Mouse (Mus musculus) liver, embryonic 12.5 days (tissue): ENCODE data around the gene Aarsd1. TPM values are rescaled to one million over a fixed set of nuclear protein-coding genes. Genes with fewer than 3 reads are reported as not detected.
"Not testable (repeated sequence)": the region's sequence is repeated elsewhere in the genome, so short reads cannot be mapped to it uniquely, and the experiment has no call there.

Experiments
- ATAC-seq: fragments of 200-750 bp; cut with Nextera tagmentation; 2 replicates; pipeline ENCODE4 v1.8.0; 2017; ENCODE audit warnings: moderate number of reproducible peaks, mild to moderate bottlenecking, moderate library complexity
- H3K27ac ChIP-seq: fragments of 300-500 bp; sonication (generic); 2 replicates; pipeline ENCODE4 v1.5.1; 2016; ENCODE audit warnings: mild to moderate bottlenecking
- H3K27me3 ChIP-seq: fragments of 300-500 bp; sonication (generic); replicated peaks from 2 replicates; pipeline ENCODE4 v1.6.1; 2016; ENCODE audit warnings: mild to moderate bottlenecking, moderate library complexity
- H3K36me3 ChIP-seq: fragments of 300-500 bp; sonication (generic); 2 replicates; pipeline ENCODE4 v1.6.1; 2016; ENCODE audit warnings: mild to moderate bottlenecking, moderate library complexity
- H3K4me1 ChIP-seq: fragments of 300-500 bp; sonication (generic); 2 replicates; pipeline ENCODE4 v1.6.1; 2016
- H3K4me2 ChIP-seq: fragments of 300-500 bp; sonication (generic); 2 replicates; pipeline ENCODE4 v1.6.1; 2016; ENCODE audit warnings: mild to moderate bottlenecking, moderate library complexity
- H3K4me3 ChIP-seq: fragments of 300-500 bp; sonication (generic); 2 replicates; pipeline ENCODE4 v1.5.1; 2016; ENCODE audit warnings: mild to moderate bottlenecking, moderate library complexity
- H3K9ac ChIP-seq: fragments of 300-500 bp; sonication (generic); 2 replicates; pipeline ENCODE4 v1.6.1; 2016; ENCODE audit warnings: mild to moderate bottlenecking, moderate library complexity
- H3K9me3 ChIP-seq: fragments of 300-500 bp; sonication (generic); replicated peaks from 2 replicates; pipeline ENCODE4 v1.6.1; 2016; ENCODE audit warnings: mild to moderate bottlenecking, moderate library complexity
- WGBS: fragments of 180-500 bp; shearing (Covaris S2); methylation state at CpG from one replicate; pipeline ENCODE4 v1.1.7; 2016; ENCODE audit not compliant: insufficient replicate concordance; 5-methylcytosine and 5-hydroxymethylcytosine counted together
- polyA plus RNA-seq: library from polyadenylated mRNA; unstranded; fragments of >200 nt; fragmentation: Nextera tagmentation; extraction: Ambion mirVana; gene quantifications from 2 replicates; pipeline ENCODE4 v1.2.1, GENCODE M21; 2016

Aarsd1 gene
- polyA plus RNA-seq, result 67.0 and 72.7 TPM in 2 replicates

DNA sequence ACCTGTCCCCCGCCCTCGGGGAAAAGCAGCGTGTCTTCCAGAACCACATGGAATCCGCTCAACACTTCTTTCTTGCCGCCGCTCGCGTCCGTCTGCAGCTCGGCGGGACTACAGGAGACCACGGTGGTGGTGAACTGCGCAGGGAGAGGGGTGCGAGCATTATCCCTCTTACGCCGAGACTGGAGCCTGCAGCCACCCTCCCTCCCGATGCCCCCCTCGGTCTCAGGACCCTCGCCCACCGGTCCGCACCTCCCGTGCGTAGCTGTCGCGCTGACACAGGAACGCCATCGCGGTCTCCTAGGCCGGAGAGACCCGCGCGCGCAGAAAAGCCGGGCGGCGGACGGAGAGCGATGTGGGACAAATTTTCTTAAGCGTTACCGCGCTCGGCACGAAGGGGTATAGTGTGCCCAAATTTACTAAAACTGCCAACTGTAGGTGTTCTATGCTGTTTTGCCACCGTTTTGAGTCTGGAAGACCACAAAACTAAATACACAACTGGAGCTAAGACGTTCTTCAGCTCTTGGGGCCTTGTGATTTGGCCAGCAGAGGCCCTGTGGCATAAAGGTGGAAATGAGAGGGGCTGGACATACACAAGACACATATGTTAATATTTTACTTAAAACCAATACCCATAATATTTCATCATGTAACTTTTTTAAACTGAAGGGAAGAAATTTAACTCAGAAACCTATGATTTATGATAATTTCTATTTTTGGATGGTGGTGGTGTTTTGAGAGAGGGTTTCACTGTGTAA is at the start of gene Aarsd1:
Gene Aarsd1, minus strand, starts transcription at position 515 of the 755 bp plus-strand sequence.
- peak; percentile 76 for ATAC-seq
- no peaks in the 10 kb centered on the region for H3K27me3 ChIP-seq
- WGBS, result under 1% methylated on average over 45 of the region's 45 CpGs
- H3K9ac ChIP-seq, result peak within 1 kb of the TSS; percentile 80
- H3K4me2 ChIP-seq, result peak within 1 kb of the TSS; percentile 85
- H3K4me1 ChIP-seq, result peaks cover 21% of the 10 kb centered on the region
- H3K27ac ChIP-seq, result peak within 1 kb of the TSS; percentile 69
- H3K36me3 ChIP-seq, result peaks cover 19% of the 10 kb centered on the region
- H3K4me3 ChIP-seq, result peak within 1 kb of the TSS; percentile 74
- no peaks in the 10 kb centered on the region for H3K9me3 ChIP-seq

DNA sequence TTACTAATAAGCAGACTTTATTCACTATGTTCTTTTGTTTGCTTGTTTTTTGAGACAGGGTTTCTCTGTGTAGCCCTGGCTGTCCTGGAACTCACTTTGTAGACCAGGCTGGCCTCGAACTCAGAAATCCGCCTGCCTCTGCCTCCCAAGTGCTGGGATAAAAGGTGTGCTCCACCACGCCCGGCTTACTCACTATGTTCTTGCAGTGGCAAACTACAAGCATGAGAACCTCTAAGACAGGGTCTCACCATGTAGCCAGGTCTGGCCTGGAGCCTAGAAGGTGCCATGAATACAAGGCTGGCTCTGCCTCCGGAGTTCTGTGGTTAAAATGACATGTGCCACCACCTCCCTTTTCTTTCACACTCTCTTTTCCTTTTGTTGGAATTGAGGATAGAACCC is 49.1 kb upstream of the Aarsd1 start:
- H3K9me3 ChIP-seq, H3K36me3 ChIP-seq, ATAC-seq, H3K27ac ChIP-seq: not testable (repeated sequence)
- 57% methylated on average over 5 of the region's 5 CpGs for WGBS
- H3K4me2 ChIP-seq, result peak overlapping the region; percentile 99
- H3K27me3 ChIP-seq, result peaks cover 71% of the 10 kb centered on the region
- H3K9ac ChIP-seq, result 0 out of 2 replicates have a peak overlapping the region, but pooled peaks have one; percentile 69
- H3K4me3 ChIP-seq, result peak overlapping the region; percentile 71
- peaks cover 72% of the 10 kb centered on the region for H3K4me1 ChIP-seq

DNA sequence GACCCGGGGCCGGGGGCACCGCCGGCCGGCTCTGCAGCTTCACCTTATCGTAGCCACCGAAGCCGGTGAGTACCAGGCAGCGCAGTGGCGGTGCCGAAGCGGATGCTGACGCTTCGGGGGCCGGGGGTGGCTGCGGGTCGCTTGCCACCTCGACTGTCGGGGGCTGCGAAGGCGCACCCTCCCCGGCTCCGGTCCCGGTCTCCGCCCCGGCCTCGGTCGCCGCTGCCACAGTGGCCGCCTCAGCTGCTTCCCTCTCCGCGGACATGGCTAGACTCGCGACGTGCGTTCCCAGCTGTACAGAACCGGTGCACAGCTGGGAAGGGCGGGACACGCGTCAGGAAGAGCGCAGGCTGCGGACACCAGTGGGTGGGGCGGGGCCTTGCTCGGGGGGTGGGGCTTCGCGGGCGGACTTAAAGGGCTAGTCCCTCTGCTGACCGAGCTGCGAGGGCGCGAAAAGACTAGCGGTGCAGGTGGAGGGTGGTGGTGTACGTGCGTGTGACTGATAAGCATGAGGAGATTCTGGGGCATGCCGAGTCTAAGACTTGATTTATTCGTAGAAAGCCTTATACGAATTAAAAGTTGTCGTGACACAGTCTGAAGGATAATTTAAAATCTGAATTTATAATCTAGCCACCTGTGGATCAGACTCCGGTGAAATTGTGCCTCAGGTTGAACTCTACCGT is 48.6 kb upstream of the Aarsd1 start, which contains the start of gene Vat1:
Gene Vat1, minus strand, starts transcription at position 362 of the 683 bp plus-strand sequence.
- Histone ChIP-seq H3K27ac (peak within 1 kb of the TSS; percentile 63), H3K4me3 (peak within 1 kb of the TSS; percentile 71), H3K4me2 (peak within 1 kb of the TSS; percentile 100), H3K27me3 (peaks cover 66% of the 10 kb centered on the region), H3K9ac (peak within 1 kb of the TSS; percentile 69), H3K36me3 (peaks cover 13% of the 10 kb centered on the region), H3K9me3 (no peaks in the 10 kb centered on the region), H3K4me1 (peaks cover 72% of the 10 kb centered on the region)
- peak; percentile 66 for ATAC-seq
- under 1% methylated on average over 59 of the region's 60 CpGs for WGBS

DNA sequence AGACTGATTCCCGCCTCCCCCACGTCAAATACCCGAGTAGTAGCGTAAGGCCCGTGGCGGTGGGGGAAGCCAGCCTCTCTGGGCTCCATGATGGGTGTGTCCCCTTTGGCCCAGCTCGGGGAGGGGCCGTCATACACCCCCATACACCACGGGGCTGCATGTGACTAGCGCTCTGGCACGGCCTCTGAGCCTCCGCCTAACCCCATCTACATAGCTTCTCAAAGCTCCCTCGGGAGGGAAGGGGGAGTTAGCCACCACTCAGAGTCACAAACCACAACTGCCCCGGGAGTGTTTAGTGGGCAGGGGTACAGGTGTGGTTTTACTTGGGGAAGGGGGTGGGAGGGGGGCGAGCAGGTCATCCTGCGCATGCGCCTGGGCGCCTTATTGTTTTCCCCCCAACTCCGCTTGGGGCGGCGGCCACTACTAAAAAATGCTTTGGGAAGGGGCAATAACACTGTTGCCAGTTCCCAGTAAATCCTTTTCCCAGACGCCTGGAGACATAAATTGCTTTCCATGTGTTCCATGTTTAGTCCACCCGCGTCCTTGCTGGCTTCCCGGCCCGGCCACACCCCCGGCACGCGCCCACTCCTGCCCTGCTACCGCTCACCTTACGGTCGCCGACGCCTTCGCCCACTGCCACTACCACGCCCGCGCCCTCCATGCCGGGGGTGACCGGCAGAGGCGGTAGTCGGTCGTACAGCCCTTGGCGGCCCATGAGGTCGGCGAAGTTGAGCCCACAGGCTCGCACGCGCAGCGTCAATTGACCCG is 47.9 kb upstream of the Aarsd1 start:
- peak overlapping the region; percentile 71 for H3K4me3 ChIP-seq
- under 1% methylated on average over 51 of the region's 51 CpGs for WGBS
- peaks cover 20% of the 10 kb centered on the region for H3K36me3 ChIP-seq
- ATAC-seq, result peak; percentile 28; the same call in 1 of the 2 replicates
- peak overlapping the region; percentile 99 for H3K4me2 ChIP-seq
- H3K27me3 ChIP-seq, result peaks cover 58% of the 10 kb centered on the region
- no peaks in the 10 kb centered on the region for H3K9me3 ChIP-seq
- H3K4me1 ChIP-seq, result peaks cover 73% of the 10 kb centered on the region
- H3K27ac ChIP-seq, result peak overlapping the region; percentile 63
- peak overlapping the region; percentile 69 for H3K9ac ChIP-seq

DNA sequence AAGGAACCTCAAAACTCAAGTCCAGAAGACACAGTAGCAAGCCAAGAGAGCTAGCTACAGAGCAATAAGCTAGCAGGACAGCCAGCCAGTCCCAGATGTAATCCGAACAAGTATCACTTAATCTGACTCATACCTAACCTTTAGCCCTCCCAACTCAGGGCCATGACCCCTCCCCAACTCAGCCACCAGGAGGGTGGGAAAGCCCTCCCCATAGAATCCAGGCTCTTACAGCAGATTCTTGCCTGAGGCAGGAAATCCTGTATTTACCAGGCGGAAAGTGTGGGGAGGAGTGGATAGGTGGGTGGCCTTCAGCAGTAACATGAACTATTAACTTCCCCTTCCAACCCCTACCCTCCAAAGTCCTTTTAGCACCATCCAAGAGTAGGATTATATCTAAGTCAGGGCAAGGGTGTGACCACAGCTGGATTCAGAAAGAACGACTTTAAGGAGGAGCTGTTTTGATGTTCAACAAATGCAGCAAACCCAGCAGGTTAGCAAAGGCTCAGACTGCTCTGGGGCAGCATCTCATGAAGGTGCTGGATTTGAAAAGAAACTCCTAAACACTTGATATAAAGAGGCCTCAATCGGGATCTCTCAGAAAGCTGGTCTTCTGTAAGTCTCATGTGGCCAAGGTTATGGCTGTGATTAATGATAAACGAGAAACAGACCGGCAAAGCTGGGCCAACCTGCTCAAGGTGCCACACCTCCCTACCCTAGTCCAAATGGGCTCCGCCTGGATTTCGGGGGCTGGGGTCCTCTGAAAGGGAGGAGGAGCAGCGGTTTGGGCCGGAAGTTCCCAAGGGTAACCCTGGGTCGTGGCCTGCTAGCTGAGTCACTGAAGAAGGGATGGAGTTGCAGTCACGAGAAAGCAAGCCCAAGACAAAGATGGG is 47.0 kb upstream of the Aarsd1 start, which contains the start of gene Rnd2:
Gene Rnd2, plus strand, starts transcription at position 789 of the 890 bp plus-strand sequence.
- 10% methylated on average over 12 of the region's 12 CpGs for WGBS
- Histone ChIP-seq H3K4me2 (peak within 1 kb of the TSS; percentile 99), H3K4me1 (peaks cover 81% of the 10 kb centered on the region), H3K9ac (peak within 1 kb of the TSS; percentile 69), H3K27me3 (peaks cover 52% of the 10 kb centered on the region), H3K36me3 (peaks cover 28% of the 10 kb centered on the region), H3K4me3 (peak within 1 kb of the TSS; percentile 71), H3K9me3 (no peaks in the 10 kb centered on the region), H3K27ac (peak within 1 kb of the TSS; percentile 63)
- no peak for ATAC-seq

DNA sequence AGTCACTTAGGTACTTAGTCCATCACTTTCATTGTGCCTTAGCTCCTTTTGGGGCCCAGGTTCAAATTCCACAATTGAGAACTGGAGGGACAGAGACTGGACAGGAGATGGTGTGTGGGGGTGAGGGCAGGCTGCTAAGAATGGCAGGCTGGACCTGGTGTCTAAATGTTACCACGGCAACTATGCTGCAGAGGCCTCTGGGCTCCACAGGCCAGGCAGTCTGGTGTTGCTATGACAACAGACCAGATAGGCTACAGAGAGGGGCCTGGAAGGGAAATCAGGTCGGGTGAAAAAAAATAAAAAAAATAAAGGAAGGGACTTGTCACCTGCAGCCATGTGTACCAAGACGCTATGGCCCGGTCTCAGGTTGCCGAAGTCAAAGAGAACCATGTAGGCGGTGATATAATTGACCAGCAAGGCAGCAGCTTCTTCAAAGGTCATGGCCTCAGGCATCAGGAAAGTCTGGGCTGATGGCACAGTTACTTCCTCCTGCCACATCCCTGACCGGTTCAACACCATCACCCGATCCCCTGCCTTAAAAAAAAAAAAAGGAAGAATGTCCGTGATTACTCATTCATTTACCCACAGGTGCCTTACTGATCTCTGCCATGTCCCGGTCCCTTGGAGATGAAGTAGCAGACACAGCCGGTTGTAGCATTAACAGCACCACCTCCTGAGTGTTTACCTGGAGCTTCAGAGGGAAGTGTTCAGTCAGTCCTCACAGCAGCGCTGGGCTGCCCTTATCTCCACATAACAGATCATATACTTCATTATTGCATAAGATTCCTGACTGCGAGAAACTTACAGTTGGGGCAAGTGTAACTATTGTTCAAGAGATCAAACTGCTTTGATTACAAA is 45.4 kb upstream of the Aarsd1 start:
- peaks cover 75% of the 10 kb centered on the region for H3K4me1 ChIP-seq

DNA sequence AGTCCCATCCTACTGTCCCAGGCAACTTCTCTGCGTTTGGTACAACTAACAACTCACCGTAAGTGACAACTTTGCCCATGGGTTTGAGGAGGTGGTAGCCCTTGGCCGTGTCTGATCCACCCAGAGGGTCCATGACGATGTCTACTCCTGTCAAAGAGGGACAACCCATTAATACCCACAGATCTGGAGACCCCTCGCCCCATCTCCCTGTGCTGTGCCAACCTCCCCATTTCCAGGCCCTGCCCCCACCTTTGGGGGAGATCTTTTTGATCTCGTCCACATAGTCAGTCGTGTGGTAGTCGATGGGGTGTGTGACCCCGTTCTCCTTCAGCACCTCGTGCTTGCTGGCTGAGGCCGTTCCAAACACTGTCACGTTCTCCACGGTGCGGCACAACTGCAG is 44.7 kb upstream of the Aarsd1 start:
- Histone ChIP-seq H3K9ac (no peak overlapping the region), H3K9me3 (no peaks in the 10 kb centered on the region), H3K36me3 (peaks cover 51% of the 10 kb centered on the region), H3K4me1 (peaks cover 69% of the 10 kb centered on the region), H3K4me3 (no peak overlapping the region), H3K27ac (no peak overlapping the region), H3K27me3 (peaks cover 33% of the 10 kb centered on the region), H3K4me2 (no peak overlapping the region)
- WGBS, result 82% methylated on average over 14 of the region's 14 CpGs
- ATAC-seq, result no peak

More for the DNA sequence above, 45.4 kb upstream of the Aarsd1 start:
- no peak for ATAC-seq
- Histone ChIP-seq H3K9ac (no peak overlapping the region), H3K4me2 (peak overlapping the region; percentile 99; the same call in 1 of the 2 replicates), H3K27ac (no peak overlapping the region), H3K9me3 (no peaks in the 10 kb centered on the region), H3K4me3 (no peak overlapping the region), H3K27me3 (peaks cover 39% of the 10 kb centered on the region), H3K36me3 (peaks cover 45% of the 10 kb centered on the region)
- 28% methylated on average over 13 of the region's 13 CpGs for WGBS

DNA sequence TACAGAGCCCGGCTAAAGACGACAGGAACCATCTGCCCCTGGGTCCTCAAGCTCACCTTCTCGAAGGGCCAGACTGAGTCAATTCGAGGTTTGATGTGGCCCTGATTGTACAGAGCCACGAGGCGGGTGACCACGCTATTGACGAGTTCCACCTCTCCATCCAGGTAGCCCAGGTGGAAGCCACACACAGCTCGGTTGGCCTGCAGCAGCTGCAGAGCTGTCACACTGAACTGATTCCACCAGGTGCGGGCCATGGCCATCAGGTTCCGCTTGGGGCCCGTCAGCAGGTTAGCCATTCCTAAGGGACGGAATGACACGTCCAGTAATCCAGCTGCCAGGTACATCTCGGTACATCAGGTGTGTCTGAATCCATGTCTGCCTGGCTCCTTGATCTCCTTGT is 42.9 kb upstream of the Aarsd1 start:
- ATAC-seq, result no peak

DNA sequence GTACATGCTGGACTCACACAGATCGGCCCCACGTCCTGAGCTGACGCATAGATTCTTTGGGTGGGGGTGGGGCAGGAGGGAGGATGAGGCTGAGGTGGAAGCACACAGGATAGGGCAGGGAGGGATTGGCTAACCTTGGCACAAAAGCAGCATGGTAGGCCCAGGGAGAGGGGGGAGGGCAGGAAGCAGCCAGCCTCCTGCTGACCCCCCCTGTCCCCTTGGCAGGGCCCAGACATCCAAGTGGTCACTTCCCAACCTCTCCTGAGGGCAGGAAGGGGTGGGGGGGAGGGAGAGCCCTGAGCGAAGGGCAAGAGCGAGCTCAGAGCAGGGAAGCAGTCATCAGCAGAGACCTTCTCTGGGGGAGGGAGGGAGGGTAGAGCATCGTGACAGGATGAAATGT is 42.3 kb upstream of the Aarsd1 start:
- H3K4me1 ChIP-seq, result peaks cover 44% of the 10 kb centered on the region
- H3K9ac ChIP-seq, result no peak overlapping the region
- peaks cover 62% of the 10 kb centered on the region for H3K36me3 ChIP-seq
- no peak overlapping the region for H3K4me3 ChIP-seq
- H3K4me2 ChIP-seq, result no peak overlapping the region
- WGBS, result 73% methylated on average over 6 of the region's 6 CpGs
- ATAC-seq, result 0 out of 2 replicates have a peak, but pooled peaks have one; percentile 17
- H3K27ac ChIP-seq, result no peak overlapping the region
- peaks cover 11% of the 10 kb centered on the region for H3K27me3 ChIP-seq
- H3K9me3 ChIP-seq, result no peaks in the 10 kb centered on the region

More for the DNA sequence above, 42.9 kb upstream of the Aarsd1 start:
- Histone ChIP-seq H3K36me3 (peaks cover 62% of the 10 kb centered on the region), H3K4me1 (peaks cover 51% of the 10 kb centered on the region), H3K9ac (no peak overlapping the region), H3K27ac (no peak overlapping the region), H3K4me2 (no peak overlapping the region), H3K27me3 (peaks cover 17% of the 10 kb centered on the region), H3K4me3 (no peak overlapping the region), H3K9me3 (no peaks in the 10 kb centered on the region)
- WGBS, result 84% methylated on average over 15 of the region's 15 CpGs

DNA sequence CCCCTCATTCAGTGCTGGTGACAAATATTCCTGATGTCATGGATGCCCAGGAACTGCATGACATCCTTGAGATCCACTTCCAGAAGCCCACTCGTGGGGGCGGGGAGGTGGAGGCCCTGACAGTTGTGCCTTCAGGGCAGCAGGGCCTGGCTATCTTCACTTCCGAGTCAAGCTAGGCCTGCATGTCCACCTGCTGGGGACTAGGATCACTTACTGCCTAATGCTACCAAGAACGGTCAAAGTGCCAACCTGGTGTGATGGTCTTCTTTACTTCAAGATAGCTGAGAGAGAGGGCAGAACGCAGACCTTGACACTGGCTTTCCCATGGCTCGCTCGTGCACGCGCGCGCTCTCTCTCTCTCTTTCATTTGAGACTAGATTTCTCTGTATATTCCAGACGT is 40.8 kb upstream of the Aarsd1 start:
- no peak overlapping the region for H3K4me3 ChIP-seq
- no peaks in the 10 kb centered on the region for H3K27me3 ChIP-seq
- WGBS, result 84% methylated on average over 12 of the region's 12 CpGs
- no peaks in the 10 kb centered on the region for H3K9me3 ChIP-seq
- H3K36me3 ChIP-seq, result peaks cover 70% of the 10 kb centered on the region
- H3K9ac ChIP-seq, result no peak overlapping the region
- no peak for ATAC-seq
- no peak overlapping the region for H3K27ac ChIP-seq
- H3K4me2 ChIP-seq, result no peak overlapping the region
- peaks cover 29% of the 10 kb centered on the region for H3K4me1 ChIP-seq
